Comparison of ENCODE assay signal across 15 mouse cellular contexts in genomic region chr4:56907671-56908070, GRCm38 (mm10).
"Had no signal": no experiment of that assay in that cellular context is flagged by ENCODE, and none has a peak within 500 bp of the region (broad histone marks: within the 10 kb centered on the region; RNA-seq: fewer than 3 reads in every experiment).

No protein-coding gene starts in this region.

- H3K4me3 ChIP-seq: neural tube, embryonic 15.5 days; stomach, embryonic 15.5 days had no signal

- H3K4me2 ChIP-seq: neural tube, embryonic 15.5 days; stomach, embryonic 15.5 days had no signal

- H3K9ac ChIP-seq: neural tube, embryonic 15.5 days; stomach, embryonic 15.5 days had no signal

- H3K27me3 ChIP-seq: neural tube, embryonic 15.5 days; stomach, embryonic 15.5 days had no signal

- H3K27ac ChIP-seq: neural tube, embryonic 15.5 days; stomach, embryonic 15.5 days; stomach, postnatal 0 days had no signal

- H3K4me1 ChIP-seq: neural tube, embryonic 15.5 days; stomach, embryonic 15.5 days had no signal

- DNase-seq: retina, postnatal 1 day; right cerebral cortex, adult 18-20 months; right cerebral cortex, postnatal 14 days; right cerebral cortex, postnatal 25 days; right cerebral cortex, postnatal 4 days; spleen, adult 18-20 months; thymus, adult 18-20 months; thymus, adult 2 months; thymus, postnatal 14 days; thymus, postnatal 25 days; thymus, postnatal 36 days; thymus, postnatal 4 days had no signal

- H3K9me3 ChIP-seq: neural tube, embryonic 15.5 days; stomach, embryonic 15.5 days had no signal
